Mouse (Mus musculus): Measurements from ENCODE around the gene Mrvi1.

The Mrvi1 gene

DNA sequence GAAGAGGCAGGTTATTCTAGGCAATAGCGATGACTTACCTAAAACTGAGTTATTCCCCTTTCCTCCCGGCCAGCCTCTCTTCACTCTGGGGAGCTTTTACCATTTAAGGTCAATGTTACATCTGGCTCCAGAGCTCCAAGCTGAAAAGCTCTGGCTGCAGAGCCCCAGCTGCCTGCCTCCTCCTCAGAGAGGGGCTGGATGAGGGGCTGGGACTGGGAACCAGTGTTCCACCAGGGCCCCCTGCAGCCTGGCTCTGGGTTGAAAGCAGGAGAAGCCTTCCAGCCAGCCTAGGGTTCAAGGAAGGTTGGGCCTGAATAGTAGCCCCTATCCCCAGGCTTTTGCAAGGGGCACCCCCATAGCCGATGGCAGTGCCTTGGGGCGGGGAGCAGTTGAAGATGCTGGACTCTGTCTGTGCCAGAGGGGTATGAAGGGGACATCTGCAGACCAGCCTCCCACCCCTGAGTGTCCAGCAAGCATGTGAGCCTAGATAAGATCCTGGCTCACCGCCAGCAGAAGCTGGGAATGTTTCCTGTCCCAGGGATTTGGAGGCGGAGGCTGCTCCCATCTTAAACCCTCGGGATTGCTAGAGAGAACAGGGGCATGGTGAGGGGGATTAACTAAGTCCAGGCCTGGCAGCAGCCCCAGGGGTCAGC is at the start of gene Mrvi1:
Mrvi1 (minus strand) TSS at position 409 of the 653 bp plus-strand sequence.
- no peak for DNase-seq

DNA sequence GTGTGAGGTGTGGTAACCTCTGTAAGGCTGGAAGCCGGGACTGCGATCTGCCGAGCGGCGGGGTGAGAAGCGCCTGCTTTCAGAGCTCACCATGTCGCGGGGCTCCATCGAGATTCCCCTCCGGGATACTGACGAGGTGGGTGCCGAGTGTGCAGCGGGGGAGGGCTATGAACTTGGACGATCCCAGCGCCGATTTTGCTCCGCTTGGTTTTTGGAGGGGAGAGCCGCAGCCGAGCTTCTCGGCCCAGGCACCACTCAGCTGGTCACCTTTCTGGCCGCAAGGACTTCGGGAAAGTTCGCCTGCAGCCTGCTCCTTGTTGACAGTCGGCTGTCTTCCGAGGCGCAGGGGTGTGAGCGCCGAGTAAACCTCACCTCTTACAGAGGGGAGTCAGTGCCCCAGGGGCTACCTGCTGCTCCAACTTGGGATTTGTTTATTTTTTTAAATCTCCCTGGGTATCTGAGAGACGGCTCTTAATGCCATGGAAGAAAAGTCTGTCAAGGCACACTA is 46.8 kb upstream of the Mrvi1 start:
- no peak for DNase-seq

DNA sequence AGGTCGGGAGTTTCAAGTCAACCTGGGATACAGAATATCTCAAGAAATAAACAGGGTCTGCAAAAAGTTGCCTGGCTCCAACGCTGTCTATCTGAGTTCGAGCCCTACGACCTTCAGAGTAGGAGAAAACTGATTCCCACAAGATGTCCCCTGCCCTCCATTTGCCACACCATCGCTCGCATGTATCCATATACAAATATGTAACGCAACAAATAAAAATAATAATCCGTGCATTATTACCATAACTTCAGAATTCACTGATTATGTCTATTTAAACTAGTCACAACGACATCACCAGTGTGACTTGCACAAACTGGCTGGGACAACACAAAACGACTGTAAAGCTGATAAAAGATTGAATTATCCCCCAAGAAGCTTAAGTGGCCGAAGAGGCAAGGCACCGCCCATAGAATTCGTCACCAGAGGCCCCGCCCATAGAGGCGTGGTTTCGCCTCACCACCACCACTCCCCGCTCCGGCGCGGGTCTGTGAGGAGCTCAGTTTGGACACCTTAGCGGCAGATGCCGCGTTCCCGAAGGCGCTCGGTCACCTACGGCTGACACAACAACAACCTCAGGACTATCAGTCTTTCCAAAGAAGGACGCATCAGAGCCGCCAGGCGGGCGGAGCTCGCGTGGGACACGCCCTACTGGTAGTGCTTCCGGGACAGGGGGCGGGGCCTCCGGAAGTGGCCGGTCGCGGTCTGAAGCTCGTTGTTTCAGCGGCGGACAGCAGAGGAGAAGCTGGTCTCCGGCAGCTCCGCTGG is 46.2 kb upstream of the Mrvi1 start, which contains the start of gene Ctr9:
Ctr9 (plus strand) TSS at position 671 of the 765 bp plus-strand sequence.
- peak; percentile 90 for DNase-seq

DNA sequence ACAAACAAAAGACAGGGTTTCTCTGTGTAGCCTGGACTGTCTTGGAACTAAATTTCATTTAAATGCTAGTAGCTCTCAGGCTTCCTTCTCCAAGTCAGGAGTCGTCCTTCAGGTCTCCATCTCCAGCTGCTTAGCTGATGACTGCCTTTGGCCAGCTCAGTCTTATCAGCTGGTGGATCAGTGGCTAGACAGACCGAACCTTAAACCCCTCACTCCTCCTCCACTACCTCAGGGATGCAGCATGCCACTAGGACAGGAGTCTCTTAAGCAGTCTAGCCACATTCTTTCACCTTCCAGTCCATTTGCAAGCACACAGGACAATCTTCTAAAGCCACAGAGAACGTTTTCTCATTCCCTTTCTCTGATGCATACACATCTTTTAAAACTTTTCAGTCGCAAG is 42.7 kb upstream of the Mrvi1 start:
- DNase-seq: no peak

DNA sequence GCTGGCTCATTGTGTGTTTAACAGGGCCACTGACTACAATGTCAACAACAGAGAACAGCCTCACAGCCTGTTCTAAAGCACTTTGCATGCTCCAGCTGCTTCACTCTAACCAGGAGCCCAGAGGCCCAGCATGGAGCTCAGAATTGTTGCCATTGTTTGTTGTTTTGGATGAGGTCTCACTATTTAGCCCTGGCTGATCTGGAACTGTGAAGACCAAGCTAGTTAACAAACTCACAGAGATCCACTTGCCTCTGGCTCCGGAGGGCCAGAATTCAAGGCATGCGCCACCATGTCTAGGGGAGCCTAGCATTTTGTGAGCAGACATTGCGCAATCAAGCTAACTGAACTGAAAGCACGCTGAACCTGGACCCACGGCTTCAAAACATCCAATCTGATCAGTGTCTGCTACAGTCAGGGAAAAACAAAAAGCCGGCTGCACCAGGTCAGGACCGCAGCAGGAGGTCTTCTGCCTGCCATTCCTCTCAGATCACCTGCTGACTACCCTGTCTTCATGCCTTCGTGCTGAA is 41.9 kb upstream of the Mrvi1 start:
- no peak for DNase-seq

DNA sequence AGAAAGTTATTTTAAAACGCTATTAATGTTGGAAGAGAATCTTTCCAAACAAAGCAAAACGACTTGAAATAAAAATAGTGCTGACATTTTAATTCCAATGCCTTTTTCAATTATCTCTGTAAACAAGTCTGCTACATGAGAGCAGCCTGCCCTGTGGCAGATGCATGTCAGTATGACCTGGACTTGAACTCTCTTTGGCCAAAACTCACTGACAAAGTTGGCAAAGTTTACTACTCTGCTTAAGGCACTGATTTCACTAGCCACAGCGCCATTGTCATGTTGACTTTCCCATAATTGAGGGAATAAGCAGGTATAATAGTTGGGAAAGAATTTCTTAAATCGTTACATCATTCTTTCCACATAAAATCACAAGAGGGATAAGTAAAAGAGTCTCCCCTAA is 38.6 kb upstream of the Mrvi1 start:
- DNase-seq: no peak

DNA sequence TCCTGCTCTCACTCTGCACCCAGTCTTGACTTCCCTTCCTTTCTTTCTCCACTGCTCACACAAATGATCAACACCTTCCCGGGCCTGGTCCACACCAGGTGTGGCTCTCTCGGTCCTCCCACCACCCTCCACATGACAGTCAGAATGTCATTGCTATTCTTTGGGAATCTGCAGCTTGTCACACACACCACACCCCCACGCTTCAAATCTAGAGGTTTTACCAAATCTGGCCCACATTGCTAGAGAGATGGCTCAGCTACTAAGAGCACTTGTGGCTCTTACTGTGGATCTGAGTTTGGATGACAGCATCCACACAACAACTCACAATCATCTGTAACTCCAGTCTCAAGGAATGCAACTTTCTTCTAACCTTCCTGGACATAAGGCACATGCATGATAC is 34.7 kb upstream of the Mrvi1 start:
- DNase-seq: no peak

DNA sequence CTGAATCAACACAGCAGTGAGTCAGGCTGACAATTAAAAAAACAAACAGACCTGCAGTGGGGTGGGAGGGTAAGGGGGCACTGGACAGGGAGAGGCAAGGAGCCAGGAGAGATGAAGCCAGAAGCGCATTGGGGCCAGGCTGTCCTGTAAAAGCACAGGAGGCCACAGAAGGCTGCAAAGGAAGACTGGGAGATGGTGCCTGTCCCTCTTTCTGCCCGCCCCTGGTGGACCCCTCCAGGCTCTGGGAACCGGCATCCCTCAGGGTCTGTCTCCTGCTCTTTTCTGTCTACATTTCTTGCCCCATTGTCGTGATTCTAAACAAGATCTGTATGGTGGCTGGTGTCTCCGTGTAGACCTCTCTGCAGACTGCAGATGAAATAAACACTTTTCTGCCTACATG is 33.5 kb upstream of the Mrvi1 start:
- no peak for DNase-seq

DNA sequence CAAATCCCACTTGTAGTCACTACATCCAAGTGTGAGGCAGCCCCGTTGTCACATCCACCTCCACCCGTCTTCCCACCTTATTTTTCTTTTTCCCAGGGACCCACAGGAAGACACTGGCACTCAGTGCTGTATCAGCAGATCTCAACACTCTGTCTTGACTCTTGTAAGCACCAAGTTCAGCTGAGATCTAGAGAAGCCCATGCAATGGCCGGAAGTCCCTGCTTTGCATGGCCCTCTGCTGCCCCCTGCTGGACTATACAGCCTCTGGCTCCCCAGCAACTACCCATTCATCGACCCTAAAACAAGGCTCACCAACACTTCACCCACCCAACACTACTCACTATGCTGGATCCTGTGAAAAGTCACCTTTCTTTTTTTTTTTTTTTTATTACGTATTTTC is 32.6 kb upstream of the Mrvi1 start:
- DNase-seq: peak; percentile 98

DNA sequence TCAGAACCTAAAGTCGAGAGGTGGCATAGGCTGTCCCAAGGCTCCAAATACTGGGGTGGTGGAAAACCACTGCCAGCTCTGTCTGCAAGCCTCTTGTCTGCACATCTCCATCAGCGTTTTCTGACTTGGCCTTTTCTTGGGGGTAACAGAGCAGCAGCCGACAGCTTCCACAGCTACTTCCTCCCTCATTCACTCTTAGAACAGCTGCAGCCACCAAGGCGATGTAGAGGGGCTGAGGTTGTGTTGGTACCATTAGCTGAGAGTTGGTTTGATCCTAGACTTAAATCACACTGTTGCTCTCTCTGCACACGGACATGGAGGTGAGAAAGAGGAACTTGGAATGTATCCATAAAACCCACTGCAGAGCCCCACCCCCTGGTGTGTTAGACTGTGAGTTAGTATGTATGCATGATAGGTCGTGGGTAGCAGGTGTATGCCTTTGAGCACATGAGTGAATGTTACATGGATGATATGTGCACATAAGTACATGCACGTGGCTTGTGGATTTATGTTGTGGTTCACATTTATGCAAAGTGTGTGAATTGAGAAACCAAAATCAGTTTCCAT is 31.9 kb upstream of the Mrvi1 start:
- DNase-seq: no peak

DNA sequence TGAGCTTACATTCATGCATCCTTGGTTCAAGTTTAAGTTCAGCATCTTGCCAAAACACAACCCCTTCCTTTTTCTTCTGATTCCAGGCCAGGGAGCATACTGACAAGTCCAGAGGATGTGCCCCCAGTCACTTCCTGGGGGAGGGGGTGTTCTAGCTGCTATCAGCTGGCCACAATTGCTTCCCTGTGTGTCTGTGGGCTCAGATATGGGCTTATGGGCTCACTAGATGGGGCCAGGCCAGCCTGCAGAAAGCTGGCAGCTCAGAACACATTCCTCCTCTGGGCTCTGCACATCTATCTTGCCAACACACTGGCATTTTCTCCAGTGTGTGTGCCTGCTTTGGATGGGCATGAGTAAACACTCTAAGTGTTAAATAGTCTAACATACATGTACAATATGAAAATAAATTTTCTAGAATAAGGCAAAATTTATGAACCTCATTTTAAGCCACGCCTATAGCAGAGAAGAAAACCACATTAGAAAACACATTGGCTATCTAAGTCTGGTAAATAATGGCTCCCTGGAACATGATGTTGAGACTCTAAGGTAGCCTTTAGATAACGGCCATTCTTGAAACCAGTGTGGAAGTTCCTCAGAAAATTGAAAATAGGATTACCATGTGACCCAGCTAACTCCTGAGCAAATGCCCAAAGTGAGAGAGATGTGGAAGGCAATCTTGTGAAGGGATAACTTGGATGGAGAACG is 22.0 kb upstream of the Mrvi1 start:
- no peak for DNase-seq

DNA sequence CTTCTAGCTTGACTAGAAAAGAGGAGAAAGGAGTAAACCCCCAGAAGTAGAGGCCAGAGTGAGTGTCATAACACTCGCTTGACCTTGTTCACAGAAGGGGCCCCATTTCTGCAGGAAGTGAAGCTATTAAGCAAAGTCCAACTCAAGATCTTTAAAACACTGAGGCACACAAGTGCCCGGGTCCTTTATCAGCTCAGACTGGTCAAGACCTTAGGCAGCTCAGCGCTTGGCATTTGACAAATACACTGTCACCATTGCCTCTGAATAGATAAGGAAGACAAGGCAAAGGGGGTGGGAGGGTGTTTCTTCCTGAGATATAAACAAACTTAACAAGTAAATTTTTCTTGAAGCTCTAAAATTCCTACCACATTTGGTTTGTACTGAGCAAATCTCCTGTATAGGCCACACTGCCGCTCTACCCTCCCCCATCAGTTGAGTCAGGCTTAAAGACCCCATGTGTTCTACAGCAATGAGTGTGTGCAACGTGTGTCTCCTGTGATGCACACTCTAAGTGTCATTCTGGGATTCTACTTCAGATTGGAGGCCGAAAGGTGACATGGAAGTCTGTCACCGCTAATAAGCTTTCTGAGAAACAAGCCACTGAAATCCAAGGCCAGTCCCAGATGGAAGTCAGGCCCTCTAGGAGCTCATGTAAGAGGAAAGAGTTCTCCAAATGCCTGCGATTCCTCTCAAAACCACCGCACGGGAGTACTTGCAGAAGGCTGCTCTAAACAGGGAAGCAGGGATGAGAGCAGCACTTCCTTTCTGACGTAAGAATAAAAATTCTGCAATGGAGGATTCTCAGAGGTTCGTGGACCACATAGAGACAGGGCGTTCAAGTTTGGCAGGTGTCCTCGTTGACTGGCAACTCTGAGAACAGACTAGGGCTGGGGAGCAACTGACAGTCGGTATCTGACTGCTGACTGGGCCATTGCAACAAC is 16.9 kb upstream of the Mrvi1 start:
- DNase-seq: no peak

DNA sequence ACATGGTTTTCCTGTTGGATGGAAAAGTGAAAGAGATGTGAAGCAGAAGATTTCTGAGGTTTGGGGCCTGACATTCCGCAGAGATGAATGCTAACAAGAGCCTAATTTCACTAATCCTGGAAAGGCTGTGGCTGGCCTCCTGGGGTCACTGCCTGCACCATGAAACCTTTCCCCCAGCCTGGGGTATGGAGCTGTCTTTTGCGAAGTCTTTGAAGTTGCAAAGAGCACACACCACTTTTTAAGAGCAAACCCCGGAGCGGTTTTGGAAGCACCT is 8.9 kb upstream of the Mrvi1 start:
- no peak for DNase-seq

DNA sequence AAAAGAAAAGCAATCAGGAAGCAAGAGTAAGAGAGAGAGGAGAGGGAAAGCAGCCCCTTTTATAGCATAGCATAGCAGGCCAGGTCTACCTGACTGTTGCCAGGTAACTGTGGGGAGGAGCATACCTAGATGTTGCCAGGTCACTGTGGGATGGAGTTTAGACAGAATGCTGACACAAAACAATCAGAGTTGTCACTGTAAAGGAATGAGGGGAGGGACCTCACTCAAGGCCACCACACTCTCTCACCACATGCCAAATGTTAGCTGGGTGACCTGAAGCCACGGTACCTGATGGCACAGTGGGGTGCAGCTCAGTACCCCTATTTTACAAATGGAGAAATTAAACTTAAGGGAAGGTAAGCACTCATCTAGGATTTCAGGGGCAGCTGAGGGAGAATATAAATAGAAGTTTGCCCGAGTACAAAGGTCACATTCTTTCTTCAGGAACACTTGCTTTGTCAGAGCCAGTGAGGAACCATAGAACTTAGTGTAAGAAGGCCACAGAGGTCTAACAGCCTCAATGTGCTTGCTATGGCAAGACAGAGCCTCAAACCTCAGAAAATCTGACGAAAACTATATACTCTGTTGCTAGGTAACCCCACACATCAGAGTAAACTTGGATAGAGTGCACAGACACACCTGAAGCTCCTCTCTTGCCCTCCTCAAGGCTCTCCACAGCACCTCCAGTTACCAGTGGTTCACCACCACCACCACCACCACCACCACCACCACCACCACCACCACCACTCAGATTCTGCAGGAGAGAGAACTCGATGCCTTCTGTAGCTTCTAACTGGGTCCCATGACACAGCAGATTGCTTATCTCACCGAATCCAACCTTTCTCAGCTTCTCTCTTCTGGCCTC is 8.3 kb upstream of the Mrvi1 start:
- DNase-seq: no peak

DNA sequence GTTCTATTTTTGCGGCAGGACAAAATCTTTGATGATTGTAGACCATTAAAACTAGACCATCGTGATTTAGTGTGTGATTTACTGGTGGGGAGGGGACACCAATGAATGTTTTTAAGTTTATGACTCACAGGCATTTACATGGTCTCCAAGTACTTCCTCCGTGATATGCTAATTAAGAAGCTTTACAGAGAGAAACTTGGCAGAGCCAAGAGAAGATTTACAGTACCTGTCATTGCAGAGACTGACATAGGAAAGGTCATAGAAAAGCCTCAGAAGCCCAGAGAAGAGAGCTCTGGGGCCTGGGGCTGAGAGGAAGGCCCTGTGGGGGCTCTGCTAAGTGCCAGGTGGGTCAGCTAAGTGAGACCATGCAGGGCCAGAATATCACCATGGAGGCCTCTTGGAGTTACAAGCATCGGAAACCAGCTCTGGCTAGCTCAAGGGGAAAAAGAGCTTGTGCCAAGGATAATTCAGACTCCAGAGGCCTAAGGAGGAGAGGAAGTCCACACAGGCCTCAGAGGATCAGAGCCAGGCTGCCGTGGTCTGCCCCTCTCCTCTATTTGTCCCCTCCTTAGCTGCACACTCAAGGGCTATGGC is 7.1 kb upstream of the Mrvi1 start:
- DNase-seq: no peak

DNA sequence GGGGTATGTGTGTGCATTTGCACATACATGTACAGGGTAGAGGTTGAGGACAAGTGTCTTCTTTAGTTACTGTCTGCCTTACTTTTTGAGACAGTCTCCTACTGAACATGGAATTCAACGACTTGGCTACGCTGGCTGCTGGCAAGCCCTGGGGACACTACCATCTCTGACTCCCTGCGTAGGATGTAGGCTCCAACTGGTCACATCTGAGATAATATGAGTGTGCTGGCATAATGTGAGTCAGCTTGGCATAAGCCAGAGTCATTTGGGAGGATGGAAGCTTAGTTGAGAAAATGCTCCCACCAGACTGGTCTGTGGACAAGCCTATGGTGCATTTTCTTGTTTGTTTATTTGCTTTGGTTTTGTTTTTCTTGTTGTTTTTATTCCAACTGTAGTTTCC is 5.8 kb upstream of the Mrvi1 start:
- DNase-seq: no peak

DNA sequence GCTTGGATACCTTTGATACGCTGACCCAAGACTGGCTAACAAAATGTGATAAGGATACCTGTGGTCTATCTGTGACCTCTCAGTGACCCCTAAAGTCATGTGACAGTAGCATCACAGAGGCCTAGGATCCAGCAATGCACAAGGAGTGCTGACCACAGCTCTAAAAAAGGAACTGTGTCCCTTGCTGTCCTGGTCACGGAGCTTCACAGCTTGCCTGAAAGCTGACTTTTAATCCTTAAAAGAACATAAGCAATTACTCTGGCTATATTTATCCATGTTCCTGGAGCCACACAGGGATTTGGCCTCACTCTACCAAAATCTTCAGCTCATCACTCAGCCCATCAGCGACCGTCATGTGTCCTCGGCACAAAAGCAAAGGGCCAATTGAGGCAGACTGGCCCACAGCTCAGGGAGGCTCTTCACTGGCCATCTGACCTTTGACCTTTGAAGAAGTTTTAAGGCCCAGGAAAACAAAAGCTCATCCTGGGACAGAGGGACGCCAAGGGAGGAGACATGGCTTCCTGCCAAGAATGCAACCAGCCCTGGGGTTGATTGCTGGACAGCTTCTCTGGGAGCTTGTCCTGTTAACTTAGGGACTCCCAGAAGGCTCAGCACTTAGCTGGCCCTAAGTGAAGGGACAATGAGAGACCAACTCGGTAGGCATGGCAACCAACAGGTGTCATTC is 3.5 kb upstream of the Mrvi1 start:
- DNase-seq: no peak

DNA sequence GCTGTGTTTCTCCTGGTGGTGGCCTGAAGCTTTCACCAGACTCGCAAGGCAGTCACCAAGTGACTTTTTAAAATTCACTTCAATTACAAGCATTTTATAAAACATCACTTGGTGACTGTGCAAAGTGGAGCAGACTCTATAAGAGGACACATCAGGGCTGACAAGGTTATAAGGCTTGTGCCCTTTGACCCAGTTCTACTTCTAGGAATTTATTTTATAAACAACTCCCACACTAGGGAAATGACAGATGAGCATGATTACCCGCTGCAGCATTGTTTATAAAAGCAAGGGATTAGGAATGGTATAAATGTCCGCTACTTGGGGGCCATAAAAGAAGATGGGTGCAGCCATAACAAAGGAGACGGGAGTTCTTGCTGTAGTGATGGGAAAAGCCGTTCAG is 1.4 kb upstream of the Mrvi1 start:
- DNase-seq: no peak

DNA sequence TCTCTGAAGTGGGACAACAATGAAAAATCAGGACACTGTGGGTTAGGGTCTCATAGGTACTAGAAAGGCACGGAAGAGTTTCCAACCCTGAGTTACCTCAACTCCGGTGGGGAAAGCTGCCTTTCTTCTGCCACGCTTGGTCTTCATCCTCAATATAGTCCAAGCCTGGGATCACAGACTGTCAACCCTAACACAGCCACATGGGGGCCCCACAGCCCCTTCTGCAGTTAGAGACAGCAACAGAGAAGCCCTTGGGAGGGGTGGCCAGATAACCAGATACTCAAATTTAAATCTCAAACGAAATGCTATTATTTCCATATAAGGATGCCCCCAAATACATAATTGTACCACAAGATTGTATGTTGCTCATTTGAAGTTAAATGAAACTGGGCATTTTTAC is 503 bp upstream of the Mrvi1 start:
- DNase-seq: peak; percentile 20

DNA sequence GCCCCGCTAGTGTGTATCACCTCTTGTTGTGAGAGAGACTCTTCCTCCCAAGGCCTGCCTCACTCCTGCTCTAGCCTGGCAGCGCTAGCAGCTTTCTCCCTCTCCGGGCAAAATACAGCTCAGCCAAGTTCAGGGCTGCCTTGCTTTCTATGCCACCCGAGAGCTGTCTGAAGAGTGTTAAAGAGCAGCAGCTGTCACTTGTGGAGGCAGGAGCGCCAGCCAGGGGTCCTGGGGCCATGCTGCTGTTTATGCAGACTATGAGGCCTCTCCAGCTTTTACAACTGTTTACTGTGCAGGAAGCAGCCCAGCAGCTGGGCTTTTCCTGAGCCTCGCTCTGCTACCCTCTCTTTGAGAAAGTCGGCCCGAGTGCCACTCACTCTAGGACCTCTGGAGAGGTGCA is 1.2 kb downstream of the Mrvi1 start:
- no peak for DNase-seq
